In genomic region chr6:115666641-115667040, GRCm38 (mm10) we compare ENCODE assay signal across 11 mouse cellular contexts. TPM values are rescaled to one million over a fixed set of nuclear protein-coding genes. Genes with fewer than 3 reads are reported as not detected.
A peak's percentile ranks its signal among the peaks of the same experiment; 100 is the strongest.
DNase-seq lines count a peak whose midpoint lies in the region; ATAC-seq and TF ChIP-seq lines count a peak whose summit lies in the region.
"Had no signal": no experiment of that assay in that cellular context is flagged by ENCODE, and none has a peak within 500 bp of the region (broad histone marks: within the 10 kb centered on the region; RNA-seq: fewer than 3 reads in every experiment).

No protein-coding gene starts in this region.

- no peak overlapping the region for H3K4me3 ChIP-seq in heart, postnatal 0 days (ENCODE audit: low read depth, low read length)
- H3K4me3 ChIP-seq in heart, embryonic 11.5 days (ENCODE audit: low read depth, low read length) = no peak overlapping the region
- no peak overlapping the region for H3K4me3 ChIP-seq in stomach, embryonic 16.5 days (replicated peaks; ENCODE audit: low read length)
- no peak overlapping the region for H3K4me3 ChIP-seq in midbrain, embryonic 10.5 days
- no peak overlapping the region for H3K4me3 ChIP-seq in hindbrain, embryonic 12.5 days

- H3K4me1 ChIP-seq in heart, postnatal 0 days (ENCODE audit: control insufficient read depth, insufficient read depth) = peaks cover 12% of the 10 kb centered on the region
- H3K4me1 ChIP-seq in heart, embryonic 11.5 days (ENCODE audit: control insufficient read depth, insufficient read depth, low read length) = peaks cover 14% of the 10 kb centered on the region
- H3K4me1 ChIP-seq in stomach, embryonic 16.5 days (ENCODE audit: control insufficient read depth, insufficient read depth, low read length) = peaks cover 20% of the 10 kb centered on the region
- H3K4me1 ChIP-seq in midbrain, embryonic 10.5 days = peaks cover 5% of the 10 kb centered on the region
- H3K4me1 ChIP-seq in hindbrain, embryonic 12.5 days = peaks cover 8% of the 10 kb centered on the region; the same call in 1 of the 2 replicates

- ATAC-seq in heart, postnatal 0 days (ENCODE audit: insufficient read depth, low read depth) = no peak
- no peak for ATAC-seq in heart, embryonic 11.5 days (replicated peaks; ENCODE audit: insufficient number of reproducible peaks, low FRiP score, low TSS enrichment)
- ATAC-seq in stomach, embryonic 16.5 days (ENCODE audit: insufficient read depth, low FRiP score) = peak; percentile 60; the same call in 1 of the 2 replicates
- ATAC-seq in hindbrain, embryonic 12.5 days (ENCODE audit: low FRiP score) = no peak
- ATAC-seq: activated CD4-positive, CD25-positive, alpha-beta regulatory T cell, adult 4 months; hindbrain, postnatal 0 days had no signal

- 0 out of 2 replicates have a peak, but pooled peaks cover 3% of the 10 kb centered on the region for H3K36me3 ChIP-seq in heart, postnatal 0 days (replicated peaks; ENCODE audit: control insufficient read depth, insufficient read depth, low read length)
- H3K36me3 ChIP-seq in heart, embryonic 11.5 days (ENCODE audit: control insufficient read depth, insufficient read depth, low read length) = no peaks in the 10 kb centered on the region
- no peaks in the 10 kb centered on the region for H3K36me3 ChIP-seq in stomach, embryonic 16.5 days (ENCODE audit: control insufficient read depth, insufficient read depth, low read length)
- peaks cover 58% of the 10 kb centered on the region for H3K36me3 ChIP-seq in midbrain, embryonic 10.5 days
- H3K36me3 ChIP-seq in hindbrain, embryonic 12.5 days = no peaks in the 10 kb centered on the region

- H3K9ac ChIP-seq in heart, postnatal 0 days (replicated peaks; ENCODE audit: low read depth, low read length) = no peak overlapping the region
- H3K9ac ChIP-seq in heart, embryonic 11.5 days (ENCODE audit: low read depth, low read length) = no peak overlapping the region
- no peak overlapping the region for H3K9ac ChIP-seq in stomach, embryonic 16.5 days (ENCODE audit: low read length)
- H3K9ac ChIP-seq in hindbrain, embryonic 12.5 days = no peak overlapping the region

- H3K4me2 ChIP-seq in heart, postnatal 0 days (ENCODE audit: low read depth, low read length) = no peak overlapping the region
- H3K4me2 ChIP-seq in heart, embryonic 11.5 days = no peak overlapping the region
- no peak overlapping the region for H3K4me2 ChIP-seq in stomach, embryonic 16.5 days (ENCODE audit: low read depth, low read length)
- no peak overlapping the region for H3K4me2 ChIP-seq in hindbrain, embryonic 12.5 days (replicated peaks)

- peak; percentile 2 for DNase-seq in heart, postnatal 0 days (ENCODE audit: low spot score)
- DNase-seq in gonadal fat pad, adult 2 months (ENCODE audit: low read depth) = peak; percentile 83
- DNase-seq in lung, postnatal 10 days = peak; percentile 55
- no peak for DNase-seq in frontal cortex, postnatal 25 days (ENCODE audit: low spot score in 2 of 2)
- DNase-seq in midbrain, embryonic 10.5 days (ENCODE audit: low spot score) = no peak
- DNase-seq: cerebellum, adult 8-10 months had no signal

- no peak for TF ChIP-seq CTCF in heart, postnatal 0 days (IDR thresholded peaks at IDR 0.05; ENCODE audit: low read depth)

- H3K9me3 ChIP-seq in heart, postnatal 0 days (replicated peaks; ENCODE audit: control insufficient read depth, low read length) = no peaks in the 10 kb centered on the region
- no peaks in the 10 kb centered on the region for H3K9me3 ChIP-seq in heart, embryonic 11.5 days (replicated peaks; ENCODE audit: control insufficient read depth, low read length)
- H3K9me3 ChIP-seq in stomach, embryonic 16.5 days (replicated peaks; ENCODE audit: control insufficient read depth, low read length) = no peaks in the 10 kb centered on the region
- H3K9me3 ChIP-seq in midbrain, embryonic 10.5 days (replicated peaks) = no peaks in the 10 kb centered on the region
- H3K9me3 ChIP-seq in hindbrain, embryonic 12.5 days (replicated peaks) = no peaks in the 10 kb centered on the region

- 70% methylated on average over 4 of the region's 4 CpGs for WGBS in heart, postnatal 0 days
- WGBS in heart, embryonic 11.5 days (ENCODE audit: insufficient replicate concordance) = 83% methylated on average over 4 of the region's 4 CpGs
- WGBS in stomach, embryonic 16.5 days = 70% methylated on average over 4 of the region's 4 CpGs
- WGBS in midbrain, embryonic 10.5 days = 84% methylated on average over 4 of the region's 4 CpGs
- 85% methylated on average over 4 of the region's 4 CpGs for WGBS in hindbrain, embryonic 12.5 days

- H3K27ac ChIP-seq in heart, postnatal 0 days (ENCODE audit: low read depth) = no peak overlapping the region
- no peak overlapping the region for H3K27ac ChIP-seq in heart, embryonic 11.5 days (ENCODE audit: low read depth, low read length)
- H3K27ac ChIP-seq in stomach, embryonic 16.5 days (ENCODE audit: low read length) = peak overlapping the region; percentile 26; the same call in 1 of the 2 replicates
- H3K27ac ChIP-seq in midbrain, embryonic 10.5 days (replicated peaks) = no peak overlapping the region
- no peak overlapping the region for H3K27ac ChIP-seq in hindbrain, embryonic 12.5 days
- H3K27ac ChIP-seq: hindbrain, postnatal 0 days had no signal

- no peaks in the 10 kb centered on the region for H3K27me3 ChIP-seq in heart, postnatal 0 days (ENCODE audit: control insufficient read depth, insufficient read depth, low read length)
- no peaks in the 10 kb centered on the region for H3K27me3 ChIP-seq in heart, embryonic 11.5 days (ENCODE audit: control insufficient read depth, insufficient read depth, low read length)
- no peaks in the 10 kb centered on the region for H3K27me3 ChIP-seq in stomach, embryonic 16.5 days (ENCODE audit: control insufficient read depth, insufficient read depth, low read length)
- H3K27me3 ChIP-seq in midbrain, embryonic 10.5 days (ENCODE audit: low read depth, poor library complexity, severe bottlenecking) = no peaks in the 10 kb centered on the region
- H3K27me3 ChIP-seq in hindbrain, embryonic 12.5 days = no peaks in the 10 kb centered on the region

- TF ChIP-seq EP300 in heart, postnatal 0 days (IDR thresholded peaks at IDR 0.05; ENCODE audit: low read depth) = no peak

RNA-seq across cellular contexts. Expression of gene Raf1, which starts 9.8 kb away (rescaled TPM):
- 182 and 204 TPM in 2 replicates for total RNA-seq in heart, postnatal 0 days (2014; rRNA removed; ENCODE audit: low replicate concordance)
- polyA plus RNA-seq in heart, postnatal 0 days (2015; fragmentation: Nextera tagmentation; extraction: Ambion mirVana) = 72.3 and 80.6 TPM in 2 replicates
- 96.3 and 107 TPM in 2 replicates for polyA plus RNA-seq in heart, embryonic 11.5 days (2014; fragmentation: Nextera tagmentation; extraction: Ambion mirVana)
- polyA plus RNA-seq in gonadal fat pad, adult 2 months (2012; rRNA removed) = 112 and 130 TPM in 2 replicates
- 76.9 and 79.1 TPM in 2 replicates for polyA plus RNA-seq in stomach, embryonic 16.5 days (2015; fragmentation: Nextera tagmentation; extraction: Ambion mirVana)
- polyA plus RNA-seq in midbrain, embryonic 10.5 days (2016; fragmentation: Nextera tagmentation; extraction: Ambion mirVana) = 114 and 123 TPM in 2 replicates
- polyA plus RNA-seq in hindbrain, embryonic 12.5 days (2016; fragmentation: Nextera tagmentation; extraction: Ambion mirVana) = 159 TPM in 2 replicates

Comparison
In these comparisons a context has a peak if more than half of its experiments do, and no peak if none do; other contexts are left out.
1. DNase-seq: peak in heart, postnatal 0 days (single experiment), gonadal fat pad, adult 2 months (single experiment) and lung, postnatal 10 days (single experiment); none in frontal cortex, postnatal 25 days (0 of 2) and midbrain, embryonic 10.5 days (single experiment).